Mouse (Mus musculus) intestine, postnatal 0 days (tissue): Measurements from ENCODE around the gene Prokr2. TPM values are rescaled to one million over a fixed set of nuclear protein-coding genes. Genes with fewer than 3 reads are reported as not detected.
A peak's percentile ranks its signal among the peaks of the same experiment; 100 is the strongest.

Source experiments
- ATAC-seq: fragments of 200-750 bp; cut with Nextera tagmentation; 2 replicates; pipeline ENCODE4 v1.8.0; 2017; ENCODE audit warnings: mild to moderate bottlenecking, moderate TSS enrichment, moderate library complexity
- H3K27ac ChIP-seq: fragments of 300-500 bp; sonication (generic); 2 replicates; pipeline ENCODE4 v1.5.1; 2014; ENCODE audit warnings: mild to moderate bottlenecking, low read depth, low read length, moderate library complexity
- H3K27me3 ChIP-seq: fragments of 300-500 bp; sonication (generic); replicated peaks from 2 replicates; pipeline ENCODE4 v1.6.1; 2014; ENCODE audit warnings: low read length, mixed read lengths; ENCODE audit not compliant: control insufficient read depth, insufficient read depth
- H3K36me3 ChIP-seq: fragments of 300-500 bp; sonication (generic); 2 replicates; pipeline ENCODE4 v1.6.1; 2014; ENCODE audit warnings: mild to moderate bottlenecking, moderate library complexity; ENCODE audit not compliant: control insufficient read depth, insufficient read depth
- H3K4me1 ChIP-seq: fragments of 300-500 bp; sonication (generic); replicated peaks from 2 replicates; pipeline ENCODE4 v1.6.1; 2014; ENCODE audit warnings: antibody characterized with exemption, low read length, mixed read lengths; ENCODE audit not compliant: control insufficient read depth, insufficient read depth
- H3K4me2 ChIP-seq: fragments of 300-500 bp; sonication (generic); replicated peaks from 2 replicates; pipeline ENCODE4 v1.6.1; 2014; ENCODE audit warnings: low read depth, mild to moderate bottlenecking, moderate library complexity
- H3K4me3 ChIP-seq: fragments of 300-500 bp; sonication (generic); 2 replicates; pipeline ENCODE4 v1.5.1; 2014; ENCODE audit warnings: low read depth, low read length
- H3K9ac ChIP-seq: fragments of 300-500 bp; sonication (generic); 2 replicates; pipeline ENCODE4 v1.6.1; 2014; ENCODE audit warnings: mild to moderate bottlenecking, low read depth, low read length
- H3K9me3 ChIP-seq: fragments of 300-500 bp; sonication (generic); 2 replicates; pipeline ENCODE4 v1.6.1; 2016; ENCODE audit warnings: mixed run types; ENCODE audit not compliant: control insufficient read depth
- CTCF ChIP-seq: sonication (generic); IDR thresholded peaks from 2 replicates; pipeline ENCODE4 v1.5.1; 2016; ENCODE audit warnings: low read depth, mild to moderate bottlenecking, control low read depth, antibody characterized with exemption, moderate library complexity
- WGBS: fragments of 180-500 bp; shearing (Covaris S2); extraction: QIAGEN DNeasy Blood & Tissue Kit; methylation state at CpG from one replicate; pipeline ENCODE4 v1.1.7; 2014; 5-methylcytosine and 5-hydroxymethylcytosine counted together
- polyA plus RNA-seq: library from polyadenylated mRNA; unstranded; fragments of >200 nt; fragmentation: Nextera tagmentation; extraction: Ambion mirVana; gene quantifications from 2 replicates; pipeline ENCODE4 v1.2.1, GENCODE M21; 2015

Gene Prokr2
- polyA plus RNA-seq = 0.08 and 0.17 TPM in 2 replicates

DNA sequence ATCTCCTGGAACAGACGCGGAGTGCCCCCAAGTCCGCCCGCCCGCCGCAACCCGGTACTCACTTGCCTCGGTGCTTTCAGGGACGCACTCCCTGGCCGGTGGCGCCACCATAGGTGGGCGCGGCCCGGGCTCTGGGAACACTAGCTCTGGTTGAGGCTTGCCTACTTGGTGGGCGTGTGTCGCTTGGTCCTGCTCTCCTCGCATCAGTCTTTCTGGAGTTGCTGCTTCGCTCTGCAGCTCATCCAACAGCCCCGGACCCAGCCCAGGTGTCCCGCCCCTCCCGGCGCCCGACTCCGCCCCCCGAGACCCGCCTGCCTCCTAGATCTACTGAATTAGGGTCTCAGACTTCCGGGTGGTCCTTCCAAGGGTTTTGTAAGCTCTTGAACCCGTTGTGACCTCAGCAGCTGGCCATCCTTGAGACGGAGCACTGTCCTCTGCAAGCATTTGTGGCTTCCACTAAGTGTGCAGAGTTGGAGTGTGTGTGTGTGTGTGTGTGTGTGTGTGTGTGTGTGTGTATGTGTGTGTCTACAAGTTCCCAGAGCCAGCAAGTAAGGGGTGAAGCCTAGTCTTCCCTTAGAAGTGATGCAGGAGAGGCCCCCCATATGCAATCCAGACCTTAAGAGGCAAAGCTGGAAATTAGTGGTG lies at the start of gene Prokr2:
Prokr2 (minus strand) TSS at position 254 of the 645 bp plus-strand sequence.
- under 1% methylated on average over 29 of the region's 29 CpGs for WGBS
- no peak within 1 kb of the TSS for H3K9ac ChIP-seq

DNA sequence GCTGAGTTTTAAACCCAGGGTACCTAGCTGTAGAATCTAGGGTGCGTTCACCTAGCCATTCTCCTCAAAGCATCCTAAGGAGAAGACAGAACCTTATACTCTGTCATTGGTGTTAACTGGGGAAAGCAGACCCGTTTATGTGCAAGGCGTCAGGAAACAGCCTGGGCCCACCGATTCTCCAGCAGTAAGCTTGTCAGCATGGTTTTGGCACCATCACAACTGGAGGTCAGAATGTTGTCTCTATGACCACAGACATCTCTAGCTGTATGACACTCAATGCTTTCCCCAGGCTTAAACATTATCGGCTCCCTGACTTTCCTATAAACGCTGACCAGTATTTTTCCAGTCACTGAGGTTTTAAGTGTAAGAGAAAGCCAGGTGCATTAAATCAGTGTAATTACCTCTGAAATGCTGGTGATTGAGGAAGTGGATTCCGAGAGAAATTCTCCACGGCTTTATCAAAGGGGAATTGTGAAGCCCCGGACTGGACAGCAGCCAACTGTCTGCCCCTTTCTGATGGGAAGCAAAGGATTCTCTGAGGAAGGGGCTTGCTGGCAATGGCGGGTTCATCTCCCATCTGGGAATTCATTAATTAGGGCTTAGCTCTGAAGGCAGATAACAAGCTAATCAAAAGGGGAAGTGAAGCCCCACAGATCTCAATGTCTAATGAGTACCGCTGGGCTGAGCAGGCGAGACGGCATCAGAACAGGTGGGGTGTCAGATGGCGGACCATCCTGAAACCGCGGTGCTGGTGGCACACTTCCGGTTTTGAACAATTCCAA lies 42.1 kb upstream of the Prokr2 start:
- Histone ChIP-seq H3K4me1 (no peaks in the 10 kb centered on the region), H3K27me3 (no peaks in the 10 kb centered on the region), H3K4me2 (no peak overlapping the region), H3K36me3 (no peaks in the 10 kb centered on the region), H3K9me3 (no peaks in the 10 kb centered on the region), H3K4me3 (no peak overlapping the region), H3K9ac (no peak overlapping the region), H3K27ac (no peak overlapping the region)
- no peak for TF ChIP-seq CTCF
- no peak for ATAC-seq
- 63% methylated on average over 17 of the region's 17 CpGs for WGBS

More for the DNA sequence above, at the start of gene Prokr2:
- Histone ChIP-seq H3K27me3 (peaks cover 19% of the 10 kb centered on the region; the same call in 1 of the 2 replicates), H3K36me3 (no peaks in the 10 kb centered on the region), H3K9me3 (no peaks in the 10 kb centered on the region), H3K27ac (no peak within 1 kb of the TSS), H3K4me1 (no peaks in the 10 kb centered on the region), H3K4me3 (peak within 1 kb of the TSS; percentile 45), H3K4me2 (peak within 1 kb of the TSS; percentile 84)
- TF ChIP-seq CTCF = no peak
- no peak for ATAC-seq

- H3K4me1 ChIP-seq = no peaks in the 10 kb centered on the region
- H3K9ac ChIP-seq = no peak overlapping the region
- H3K27ac ChIP-seq = no peak overlapping the region
- H3K4me3 ChIP-seq = no peak overlapping the region
- H3K27me3 ChIP-seq = no peaks in the 10 kb centered on the region
- H3K36me3 ChIP-seq = no peaks in the 10 kb centered on the region
- no peak for ATAC-seq
- no peaks in the 10 kb centered on the region for H3K9me3 ChIP-seq
- H3K4me2 ChIP-seq = no peak overlapping the region
- WGBS = 71% methylated on average over 6 of the region's 6 CpGs
- no peak for TF ChIP-seq CTCF
Measured at GRCm38 (mm10) chr2:132425576-132425975, 40.3 kb upstream of the Prokr2 start.

DNA sequence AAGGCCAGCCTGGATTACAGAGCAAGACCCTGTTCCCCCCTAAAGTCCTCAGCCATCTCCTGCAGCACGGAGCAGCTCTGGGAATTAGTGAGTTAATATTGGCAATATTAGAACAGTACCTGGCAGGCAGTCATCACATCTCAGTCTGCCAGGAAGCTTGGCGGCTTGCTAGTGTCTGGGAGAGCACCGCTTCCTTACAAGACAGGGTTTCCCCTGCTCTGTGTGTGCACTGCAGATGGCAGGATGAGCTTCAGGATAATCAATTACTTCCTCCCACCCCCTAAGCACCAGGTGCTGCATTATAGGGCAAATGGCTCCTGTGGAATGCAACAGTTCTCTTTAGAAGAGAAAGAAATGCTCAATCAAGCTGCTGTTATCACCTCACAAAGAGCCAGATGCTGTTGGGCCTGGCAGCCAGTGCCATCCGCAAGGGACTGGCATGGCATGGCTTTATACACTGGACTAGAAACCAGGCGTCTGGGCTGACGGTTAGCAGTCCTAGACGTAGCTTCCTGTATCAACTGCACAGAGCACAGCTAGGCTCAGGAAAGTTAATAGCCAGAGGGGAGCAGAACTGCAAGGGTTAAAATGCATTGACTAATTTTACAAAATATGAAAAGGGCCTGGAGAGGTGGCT lies 38.3 kb upstream of the Prokr2 start:
- Histone ChIP-seq H3K9me3 (no peaks in the 10 kb centered on the region), H3K27ac (no peak overlapping the region), H3K4me2 (no peak overlapping the region), H3K9ac (no peak overlapping the region), H3K4me3 (no peak overlapping the region), H3K4me1 (no peaks in the 10 kb centered on the region), H3K27me3 (no peaks in the 10 kb centered on the region), H3K36me3 (no peaks in the 10 kb centered on the region)
- WGBS = 72% methylated on average over 7 of the region's 7 CpGs
- no peak for TF ChIP-seq CTCF
- ATAC-seq = no peak

DNA sequence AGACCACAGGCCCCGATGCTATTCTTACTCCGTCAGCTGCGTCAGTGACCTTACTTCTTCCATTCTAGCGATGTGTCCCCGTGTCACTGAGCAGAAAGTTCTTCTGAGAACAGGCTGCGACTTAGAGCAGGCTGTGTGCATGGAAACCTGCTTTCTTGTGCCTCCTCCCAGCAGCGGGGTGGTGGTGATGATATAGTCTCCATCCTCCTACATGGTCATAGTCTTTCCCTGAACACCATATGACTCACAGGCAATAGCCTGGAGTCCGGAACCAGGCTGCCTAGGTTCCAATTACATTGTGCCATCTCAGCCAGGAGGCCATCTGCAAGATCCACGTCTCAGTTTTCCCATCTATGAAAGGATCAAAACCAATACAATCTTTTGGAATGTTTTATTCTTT lies 37.6 kb upstream of the Prokr2 start:
- H3K9ac ChIP-seq = no peak overlapping the region
- no peaks in the 10 kb centered on the region for H3K27me3 ChIP-seq
- no peaks in the 10 kb centered on the region for H3K9me3 ChIP-seq
- H3K27ac ChIP-seq = no peak overlapping the region
- WGBS = 89% methylated on average over 9 of the region's 9 CpGs
- no peak for TF ChIP-seq CTCF
- H3K4me3 ChIP-seq = no peak overlapping the region
- H3K4me1 ChIP-seq = no peaks in the 10 kb centered on the region
- no peak for ATAC-seq
- H3K4me2 ChIP-seq = no peak overlapping the region
- H3K36me3 ChIP-seq = no peaks in the 10 kb centered on the region

DNA sequence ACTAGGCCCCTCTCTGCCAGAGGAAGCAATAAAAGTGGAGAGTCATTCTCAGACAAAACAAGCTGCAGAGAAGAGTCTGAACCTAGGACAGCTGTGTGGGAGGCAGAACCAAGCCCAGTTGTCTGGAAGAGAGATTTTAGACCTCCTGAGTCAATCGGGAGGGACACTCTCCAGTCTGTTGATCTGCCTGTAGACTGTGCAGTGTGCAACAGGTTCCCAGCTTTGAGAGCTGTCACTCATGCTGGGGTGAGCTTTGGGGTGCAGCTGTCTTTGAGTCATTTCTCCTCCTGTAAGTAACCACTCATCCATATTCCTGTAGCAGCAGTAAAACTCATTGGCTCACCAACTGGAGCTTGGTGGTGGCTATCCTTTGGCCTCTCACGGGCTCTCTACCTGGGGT lies 33.2 kb upstream of the Prokr2 start:
- Histone ChIP-seq H3K27ac (no peak overlapping the region), H3K4me1 (no peaks in the 10 kb centered on the region), H3K9me3 (no peaks in the 10 kb centered on the region), H3K9ac (no peak overlapping the region), H3K4me2 (no peak overlapping the region), H3K27me3 (no peaks in the 10 kb centered on the region), H3K36me3 (no peaks in the 10 kb centered on the region), H3K4me3 (no peak overlapping the region)
- WGBS = 85% methylated on average over 2 of the region's 2 CpGs
- ATAC-seq = no peak
- no peak for TF ChIP-seq CTCF
